Mouse (Mus musculus) T-helper 17 cell (primary cell): ENCODE data around the gene Gm5751.

Experiments used
- in situ Hi-C, 2 experiments: fragments of 300-600 bp; cut with MboI, MseI; formaldehyde crosslinking; loops; 1 replicate in 1 of 2; 2 replicates in 1 of 2; pipeline ENCODE4 v1.15.1; 2025; ENCODE audit warnings: high pct_unique_total_duplicates in 2 of 2

Gm5751 gene

DNA sequence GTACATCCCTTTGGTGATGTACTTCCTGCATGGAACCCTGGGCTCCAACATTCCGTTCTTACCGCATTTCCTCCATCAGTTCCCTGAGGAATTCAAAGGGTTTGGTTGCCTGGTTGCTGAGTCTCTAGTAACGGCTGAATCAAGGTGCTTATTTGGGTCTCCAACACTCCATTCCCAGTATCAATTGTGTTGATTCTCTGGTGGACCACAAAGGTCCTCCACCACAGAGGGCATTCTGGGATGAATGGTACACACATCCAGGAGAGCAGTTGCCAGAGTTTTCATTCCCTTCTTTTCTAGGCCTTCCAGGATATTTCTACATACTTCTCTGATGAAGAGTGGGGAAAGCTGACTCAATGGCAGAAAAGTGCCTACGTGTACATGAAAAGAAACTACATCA is at the start of gene Gm5751:
Gm5751 (plus strand) TSS at position 301 of the 400 bp plus-strand sequence.
- in situ Hi-C loops, result loop anchor here in 1 of 2 experiments (5.0 kb wide), 1 partner anchor 502 kb away; no protein-coding TSS in a partner anchor

DNA sequence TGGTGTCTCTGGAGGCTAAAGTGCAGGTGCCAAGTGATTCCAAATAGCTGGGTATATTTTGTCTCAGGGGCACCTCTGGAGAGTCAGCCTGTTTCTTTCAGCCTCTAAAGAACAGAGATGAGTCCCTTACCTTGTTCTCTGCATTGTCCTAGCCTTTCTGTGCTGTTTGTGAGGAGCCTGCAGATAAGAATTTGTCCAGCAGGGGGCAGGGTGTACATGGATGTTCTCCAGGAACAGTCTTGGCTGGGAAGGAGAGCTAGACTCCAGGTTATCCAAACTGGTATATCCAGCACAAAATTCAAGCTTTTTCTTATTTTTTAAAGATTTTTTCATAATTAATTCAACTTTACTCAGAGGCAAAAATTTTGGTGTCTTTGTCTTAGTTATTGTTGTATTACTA is 42.0 kb upstream of the Gm5751 start:
- in situ Hi-C loops, result loop anchor here in 1 of 2 experiments (5.0 kb wide), 1 partner anchor 250 kb away; no protein-coding TSS in a partner anchor

DNA sequence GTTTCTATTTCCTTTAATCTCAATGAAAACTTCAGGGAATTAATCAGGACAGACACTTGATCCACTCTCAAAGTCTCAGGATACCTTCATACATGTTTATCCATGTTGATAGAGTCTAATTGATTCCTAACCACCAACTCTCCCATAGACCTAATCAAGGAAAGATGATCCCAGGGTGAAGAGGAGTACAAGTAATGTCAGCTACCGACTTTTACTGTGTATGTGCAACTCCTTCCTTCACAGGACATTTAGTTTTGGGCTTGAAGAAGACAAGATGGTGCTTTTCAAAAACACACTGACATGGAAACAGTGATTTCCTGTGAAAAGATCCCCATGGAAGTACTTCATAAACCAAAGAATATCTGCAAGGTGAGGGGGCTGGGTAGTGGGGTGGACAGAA is 30.4 kb upstream of the Gm5751 start, which contains the start of gene Gm6592:
Gm6592 (plus strand) TSS at position 301 of the 400 bp plus-strand sequence.
- in situ Hi-C loops, result no loop called here

DNA sequence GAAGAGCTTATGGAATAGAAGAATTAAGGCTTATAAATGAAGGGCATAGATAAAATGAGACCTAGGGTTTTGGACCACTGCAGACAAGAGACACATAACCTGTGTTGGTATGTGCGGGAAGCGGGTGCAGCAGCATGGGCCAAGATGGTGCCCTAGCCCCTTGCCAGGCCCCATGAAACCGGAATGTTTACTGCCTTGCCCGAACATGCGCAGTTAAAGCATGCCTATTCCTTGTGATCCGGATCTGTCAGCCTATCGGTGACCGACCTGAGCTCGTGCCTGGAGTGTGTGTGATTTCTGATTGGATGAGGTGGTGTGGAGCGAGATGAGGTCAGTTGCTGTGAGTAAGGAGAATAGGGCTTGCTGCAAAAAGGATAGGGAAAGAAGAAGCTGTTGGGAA is 21.6 kb upstream of the Gm5751 start:
- in situ Hi-C loops, result no loop called here

DNA sequence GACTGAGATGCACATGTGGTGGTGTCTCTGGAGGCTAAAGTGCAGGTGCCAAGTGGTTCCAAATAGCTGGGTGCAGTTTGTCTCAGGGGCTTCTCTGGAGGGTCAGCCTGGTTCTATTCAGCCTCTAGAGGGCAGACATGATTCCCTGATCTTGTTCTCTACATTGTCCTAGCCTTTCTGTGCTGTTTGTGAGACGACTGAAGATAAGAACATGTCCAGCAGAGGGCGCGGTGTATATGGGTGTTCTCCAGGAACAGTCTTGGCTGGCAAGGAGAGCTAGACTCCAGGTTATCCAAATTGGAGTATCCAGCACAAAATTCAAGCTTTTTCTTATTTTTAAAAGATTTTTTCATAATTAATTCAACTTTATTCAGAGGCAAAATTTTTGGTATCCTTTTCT is 9.7 kb upstream of the Gm5751 start:
- in situ Hi-C loops, result loop anchor here in 1 of 2 experiments (5.0 kb wide), 1 partner anchor 58 kb away; no protein-coding TSS in a partner anchor

DNA sequence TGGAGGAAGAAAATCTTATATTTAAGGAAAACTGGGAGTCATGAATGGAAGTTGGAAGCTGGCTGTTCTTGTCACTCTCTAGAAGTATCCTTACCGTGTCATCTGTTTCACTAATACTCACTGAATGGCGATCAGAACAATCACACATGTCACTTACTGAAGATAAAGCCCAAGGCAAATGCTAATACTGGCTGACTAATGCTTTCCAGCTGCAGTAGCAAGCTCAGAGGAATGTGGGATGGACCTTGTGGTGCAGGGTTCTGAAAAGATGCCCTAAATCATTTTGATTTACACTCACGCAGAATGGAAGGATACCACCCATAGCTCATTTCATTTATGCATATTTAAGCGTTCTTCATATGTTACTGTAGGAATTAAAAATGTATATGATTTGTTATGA is 10.3 kb downstream of the Gm5751 start:
- in situ Hi-C loops, result no loop called here

DNA sequence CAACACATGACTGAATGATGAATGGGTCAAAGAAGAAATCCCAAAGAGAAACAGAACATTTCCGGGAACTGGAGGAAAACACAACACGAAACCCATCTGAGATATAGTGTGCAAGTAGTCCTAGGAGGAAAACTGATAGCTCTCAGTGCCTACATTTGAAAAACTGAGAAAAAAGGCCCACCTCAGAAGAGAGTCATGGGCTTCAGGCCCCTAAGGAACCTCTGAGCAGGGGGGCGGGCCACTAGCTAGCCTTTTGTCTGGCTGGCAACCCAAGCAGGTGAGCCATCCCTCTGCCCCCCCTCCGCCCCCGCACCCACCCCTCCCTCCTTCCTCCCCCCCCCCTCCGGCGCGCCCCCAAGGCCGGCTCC is 17.9 kb downstream of the Gm5751 start:
- in situ Hi-C loops, result no loop called here

DNA sequence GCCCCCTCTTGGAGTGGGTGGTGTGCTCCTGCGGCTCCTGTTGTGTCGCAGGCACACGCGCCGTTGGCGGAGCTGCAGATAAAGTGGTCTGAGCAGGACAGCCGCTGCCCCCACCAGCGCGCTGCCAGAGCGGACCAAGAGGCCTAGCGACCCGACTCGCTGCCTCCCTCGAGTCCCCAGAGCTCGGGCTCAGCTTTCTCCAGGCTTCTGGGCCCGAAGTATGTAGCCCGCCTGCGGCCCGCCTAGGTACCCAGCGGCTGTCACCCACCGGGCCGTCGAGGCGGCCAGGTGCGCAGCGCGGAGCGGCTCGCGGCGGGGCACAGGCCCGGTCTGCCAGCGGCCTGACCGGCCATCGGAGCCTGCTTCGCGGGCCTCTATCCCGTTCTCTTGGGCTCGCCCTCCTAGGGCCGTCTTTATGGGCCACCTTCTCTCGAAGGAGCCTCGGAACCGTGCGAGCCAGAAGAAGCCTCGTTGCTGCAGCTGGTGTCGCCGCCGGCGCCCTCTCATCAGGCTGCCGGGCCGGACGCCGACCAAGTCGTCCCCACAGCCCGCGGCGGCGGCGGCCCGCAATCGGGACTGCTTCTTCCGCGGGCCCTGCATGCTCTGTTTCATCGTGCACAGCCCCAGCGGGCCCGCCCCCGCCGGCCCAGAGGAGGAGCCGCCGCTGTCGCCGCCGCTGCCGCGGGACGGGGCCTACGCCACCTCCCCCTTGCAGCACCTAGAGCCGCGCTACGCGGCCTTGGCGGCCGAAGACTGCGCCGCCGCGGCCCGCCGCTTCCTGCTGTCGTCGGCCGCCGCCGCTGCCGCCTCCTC is 18.5 kb downstream of the Gm5751 start, which contains the start of gene B630019K06Rik:
B630019K06Rik (plus strand) TSS at position 40 of the 813 bp plus-strand sequence.
- in situ Hi-C loops, result no loop called here

DNA sequence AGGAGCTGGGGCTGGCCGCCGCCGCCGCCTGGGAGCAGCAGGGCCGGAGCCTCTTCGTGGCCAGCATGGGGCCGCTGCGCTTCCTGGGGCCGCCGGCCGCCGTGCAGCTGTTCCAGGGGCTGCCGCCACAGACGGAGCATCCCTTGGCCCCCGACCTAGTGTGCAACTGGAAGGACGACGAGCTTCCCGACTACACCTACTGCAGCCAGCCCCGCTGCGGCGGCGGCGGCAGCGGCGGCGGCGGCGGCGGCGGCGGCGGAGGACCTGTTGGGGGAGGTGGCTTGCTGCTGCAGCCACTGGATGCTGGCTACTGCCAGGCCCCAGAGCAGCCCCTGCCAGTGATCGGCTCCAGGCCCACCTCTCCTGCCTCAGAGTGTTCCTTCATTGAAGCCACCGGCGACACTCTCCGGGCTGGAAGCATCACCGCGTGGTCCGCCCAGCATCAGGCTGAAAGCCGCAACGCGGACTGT is 19.2 kb downstream of the Gm5751 start:
- in situ Hi-C loops, result no loop called here

DNA sequence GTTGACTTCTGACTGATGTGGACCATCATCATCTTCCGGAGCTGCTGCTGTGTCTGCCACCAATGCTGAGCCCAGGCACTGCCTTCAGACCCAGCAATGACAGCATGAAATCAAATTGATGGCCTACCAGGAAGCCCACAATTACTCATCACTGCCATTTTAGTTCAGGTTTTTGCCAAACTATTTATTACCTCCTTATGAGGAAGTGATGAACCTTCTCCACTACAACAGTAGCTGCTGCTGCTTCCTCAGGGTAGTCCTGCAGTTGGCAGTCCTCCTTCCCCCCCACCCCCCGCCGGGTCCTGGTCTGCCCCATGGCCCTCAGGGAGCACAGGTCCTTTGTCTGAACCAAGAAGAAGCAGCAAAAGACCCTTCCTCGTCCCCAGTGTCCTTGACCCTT is 26.8 kb downstream of the Gm5751 start:
- in situ Hi-C loops, result no loop called here

DNA sequence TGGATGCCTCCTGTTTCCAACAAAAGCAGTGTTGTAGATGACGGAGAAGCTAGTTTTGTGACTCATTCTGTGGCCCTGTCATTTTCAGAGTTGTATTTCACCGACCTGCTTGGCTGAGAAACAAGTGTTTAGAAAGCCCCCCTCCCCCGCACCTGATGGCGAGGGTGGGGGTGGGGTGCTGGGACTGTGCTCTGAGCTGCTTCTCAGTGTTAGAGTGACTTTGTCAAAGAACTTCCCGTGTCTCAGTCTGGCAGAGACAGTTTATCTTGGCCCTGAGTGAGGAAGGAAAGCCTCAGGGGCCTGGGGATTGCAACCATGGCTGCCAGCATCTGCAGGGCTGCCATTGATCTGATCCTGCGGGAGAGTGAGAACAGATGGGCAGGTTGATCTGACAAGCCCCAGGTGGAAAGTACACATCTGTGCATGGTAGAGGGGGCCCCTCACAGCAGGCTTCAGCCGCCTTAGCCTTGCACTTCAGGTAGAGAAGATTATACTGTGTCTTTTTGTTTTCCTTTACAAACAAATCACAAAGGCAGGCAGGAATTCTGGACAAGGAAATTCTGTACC is 27.9 kb downstream of the Gm5751 start:
- in situ Hi-C loops, result no loop called here

DNA sequence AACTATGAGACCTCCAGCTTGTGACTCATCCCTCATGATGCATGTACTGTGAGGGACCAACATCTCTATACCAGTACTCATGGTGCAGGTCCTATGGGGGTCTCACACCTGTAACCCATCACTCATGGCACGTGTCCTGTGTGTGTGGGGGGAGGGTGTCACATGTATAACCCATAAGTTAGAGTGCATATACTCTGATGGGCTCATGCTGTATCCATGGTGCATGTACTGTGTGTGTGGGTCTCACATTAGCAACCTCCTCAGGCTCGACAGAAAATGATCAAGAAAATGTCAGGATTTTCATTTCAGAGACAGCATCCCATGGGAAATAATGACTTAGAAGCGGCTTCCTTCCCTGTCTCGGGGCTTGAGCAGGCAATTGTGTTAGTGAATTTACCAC is 47.0 kb downstream of the Gm5751 start:
- in situ Hi-C loops, result loop anchor here in 1 of 2 experiments (5.0 kb wide), 1 partner anchor 59 kb away; no protein-coding TSS in a partner anchor

DNA sequence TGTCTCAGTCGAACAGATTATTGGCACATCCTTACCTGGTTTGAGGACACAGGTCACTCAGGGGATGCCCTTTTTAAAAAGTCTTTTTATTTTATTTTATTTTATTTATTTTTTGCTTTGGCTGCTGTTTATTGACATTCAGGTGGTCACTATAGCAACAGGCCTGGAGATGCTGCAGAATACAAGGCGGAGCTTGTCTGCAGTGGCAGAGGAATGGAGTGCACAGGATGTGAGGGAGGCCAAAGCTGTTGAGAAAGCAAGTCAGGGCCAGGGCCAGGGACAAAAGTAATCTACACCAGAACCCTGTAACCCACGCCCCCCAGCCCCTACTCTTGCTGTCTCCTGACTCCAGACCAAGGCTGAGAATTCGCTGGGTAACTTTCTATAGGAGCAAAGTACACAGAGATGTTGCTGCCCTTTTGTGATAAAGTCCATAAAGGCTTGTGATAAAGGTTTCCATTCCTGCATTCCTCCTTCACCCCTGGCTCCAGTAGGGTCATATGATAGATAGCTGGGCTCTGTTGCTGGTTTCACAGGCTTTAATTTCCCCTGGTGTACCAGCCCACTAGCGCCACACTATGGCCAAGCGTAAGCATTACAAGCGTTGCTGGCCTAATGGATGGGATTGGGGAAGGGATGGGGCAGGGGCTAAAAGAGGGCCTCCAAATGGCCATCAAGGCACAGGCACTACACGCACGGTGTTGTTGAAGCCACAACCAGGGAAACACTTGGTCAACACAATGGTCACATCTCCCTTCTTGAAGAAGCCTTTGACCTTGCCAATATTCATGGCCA is 48.0 kb downstream of the Gm5751 start:
- in situ Hi-C loops, result loop anchor here in 1 of 2 experiments (5.0 kb wide), 1 partner anchor 60 kb away; no protein-coding TSS in a partner anchor

DNA sequence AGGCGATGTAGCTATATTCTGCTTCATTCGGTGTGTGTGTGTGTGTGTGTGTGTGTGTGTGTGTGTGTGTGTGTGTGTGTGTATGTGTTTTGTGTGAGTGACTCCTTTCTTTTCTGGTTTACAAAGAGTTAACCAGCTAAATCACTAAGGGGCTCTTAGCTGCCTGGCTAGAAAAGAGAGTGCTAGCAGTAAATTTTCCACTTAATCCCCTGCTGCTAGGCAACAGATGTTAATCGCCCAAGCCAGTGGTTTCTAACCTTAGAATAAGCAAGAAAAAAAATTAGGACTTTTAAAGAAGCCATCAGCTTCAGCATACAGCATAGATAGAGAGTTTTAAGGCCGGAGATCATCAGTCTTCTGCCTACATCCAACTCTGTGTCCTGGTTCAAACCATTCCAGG is 53.3 kb downstream of the Gm5751 start:
- in situ Hi-C loops, result no loop called here
